Comparison of ENCODE assay signal across 1 mouse cellular context in the genomic region with DNA sequence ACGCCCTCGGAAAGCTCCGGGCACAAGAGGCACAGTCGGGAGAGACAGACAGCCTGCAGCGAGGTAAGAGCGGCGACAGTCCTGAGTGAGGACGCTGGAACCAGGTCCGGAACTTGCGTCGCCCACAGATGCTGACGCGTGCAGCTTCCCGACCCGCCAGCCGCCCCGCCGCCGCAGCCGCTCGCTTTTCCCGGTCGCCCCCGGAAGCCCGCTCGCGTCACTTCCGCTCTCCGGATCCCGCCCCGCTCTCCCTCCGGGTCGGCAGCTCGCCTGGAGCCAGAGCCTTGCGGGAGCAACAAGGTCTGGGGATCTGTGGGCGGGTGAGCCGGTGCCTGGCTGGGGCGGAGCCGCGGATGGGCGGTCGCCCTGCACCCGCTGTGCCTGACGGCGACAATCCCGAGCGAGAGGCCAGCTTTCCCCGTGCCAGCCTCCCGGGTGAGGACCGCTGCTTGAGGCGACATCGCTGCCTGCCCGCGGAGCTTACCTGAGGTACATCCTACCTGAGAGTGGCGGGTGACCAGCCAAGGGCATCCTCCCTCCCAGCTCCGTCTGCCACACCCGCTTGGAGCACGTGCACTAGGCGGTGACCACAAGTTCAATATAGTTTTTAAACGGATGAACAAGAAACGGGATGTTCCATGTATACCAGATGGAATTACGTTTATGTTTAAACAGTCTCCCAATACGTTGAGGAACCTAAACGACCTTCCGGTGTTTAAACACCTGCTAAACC.
TF ChIP-seq lines count a peak whose summit lies in the region.

A gene (minus strand): TSS at position 210 of the 733 bp plus-strand sequence.

TF ChIP-seq in MEL, 35 proteins besides CTCF, POLR2A, EP300 and RAD21 (continued from another document):
- TF ChIP-seq USF2 (IDR thresholded peaks at IDR 0.05; ENCODE audit: borderline replicate concordance in 1 of 2, insufficient read depth in 1 of 2, low read depth in 1 of 2, low read length in 2 of 2) (no peak), POLR2AphosphoS2 (IDR thresholded peaks at IDR 0.05; ENCODE audit: low read length) (peak; percentile 61; the same call in 1 of the 2 replicates)
